Mouse (Mus musculus) fibroblast of lung, adult 2 months (primary cell): ENCODE measurements around the gene Fbxl3.

Experiments
- DNase-seq: peaks from one replicate; pipeline ENCODE4 v3.0.0-alpha.2; 2011; ENCODE audit warnings: low read depth

Gene Fbxl3

GRCm38 (mm10) chr14:103099238-103099933, at the start of gene Fbxl3:
Gene Fbxl3 (minus strand): TSS chr14:103099566.
- DNase-seq: peak; percentile 98

GRCm38 (mm10) chr14:103131991-103132390, 32.6 kb upstream of the Fbxl3 start:
- peak; percentile 13 for DNase-seq

- no peak for DNase-seq
These were observed 26.4 kb upstream of the Fbxl3 start for GRCm38 (mm10) chr14:103125756-103126155.

GRCm38 (mm10) chr14:103114994-103115670, 15.8 kb upstream of the Fbxl3 start:
- DNase-seq: no peak

GRCm38 (mm10) chr14:103112606-103113363, 13.4 kb upstream of the Fbxl3 start:
- no peak for DNase-seq

GRCm38 (mm10) chr14:103109971-103110370, 10.6 kb upstream of the Fbxl3 start:
- DNase-seq: no peak

GRCm38 (mm10) chr14:103106301-103106700, 6.9 kb upstream of the Fbxl3 start:
- no peak for DNase-seq

- DNase-seq: no peak
These were observed 3.5 kb upstream of the Fbxl3 start for GRCm38 (mm10) chr14:103102731-103103335.

- no peak for DNase-seq
These were observed 2.9 kb upstream of the Fbxl3 start for GRCm38 (mm10) chr14:103102246-103102645.

GRCm38 (mm10) chr14:103101171-103101570, 1.8 kb upstream of the Fbxl3 start:
- no peak for DNase-seq

- DNase-seq: no peak
These were observed 930 bp upstream of the Fbxl3 start for GRCm38 (mm10) chr14:103100296-103100695.

GRCm38 (mm10) chr14:103098587-103099235, 655 bp downstream of the Fbxl3 start:
- DNase-seq: peak; percentile 25

GRCm38 (mm10) chr14:103098213-103098586, 1.2 kb downstream of the Fbxl3 start:
- no peak for DNase-seq

- peak; percentile 32 for DNase-seq
These were observed 2.7 kb downstream of the Fbxl3 start for GRCm38 (mm10) chr14:103096621-103097020.

- DNase-seq: no peak
These were observed 3.5 kb downstream of the Fbxl3 start for GRCm38 (mm10) chr14:103095826-103096225.

- DNase-seq: no peak
These were observed 4.3 kb downstream of the Fbxl3 start for GRCm38 (mm10) chr14:103095036-103095435.

- no peak for DNase-seq
These were observed 5.7 kb downstream of the Fbxl3 start for GRCm38 (mm10) chr14:103093670-103094069.

- DNase-seq: no peak
These were observed 6.1 kb downstream of the Fbxl3 start for GRCm38 (mm10) chr14:103093236-103093635.

GRCm38 (mm10) chr14:103088624-103089023, 10.7 kb downstream of the Fbxl3 start:
- DNase-seq: no peak

GRCm38 (mm10) chr14:103087846-103088245, 11.5 kb downstream of the Fbxl3 start:
- no peak for DNase-seq

- DNase-seq: no peak
These were observed 12.6 kb downstream of the Fbxl3 start for GRCm38 (mm10) chr14:103086671-103087324.
